In genomic region chr15:9124856-9125255, GRCm38 (mm10) we compare ENCODE assay signal across 29 mouse cellular contexts. TPM values are rescaled to one million over a fixed set of nuclear protein-coding genes. Genes with fewer than 3 reads are reported as not detected.
DNase-seq lines count a peak whose midpoint lies in the region; ATAC-seq and TF ChIP-seq lines count a peak whose summit lies in the region.
"Had no signal": no experiment of that assay in that cellular context is flagged by ENCODE, and none has a peak within 500 bp of the region (broad histone marks: within the 10 kb centered on the region; RNA-seq: fewer than 3 reads in every experiment).

No protein-coding gene starts in this region.

- peaks cover 37% of the 10 kb centered on the region for H3K36me3 ChIP-seq in liver, embryonic 11.5 days (ENCODE audit: control insufficient read depth, insufficient read depth, low read length)
- peaks cover 94% of the 10 kb centered on the region for H3K36me3 ChIP-seq in E14TG2a.4 (ENCODE audit: insufficient read depth, low read length)
- H3K36me3 ChIP-seq in stomach, postnatal 0 days (ENCODE audit: control insufficient read depth, insufficient read depth, low read length): no peaks in the 10 kb centered on the region; the same call in 1 of the 2 replicates

- H3K4me1 ChIP-seq in liver, embryonic 11.5 days (replicated peaks; ENCODE audit: control insufficient read depth, insufficient read depth, low read length): peaks cover 3% of the 10 kb centered on the region; the same call in 1 of the 2 replicates
- H3K4me1 ChIP-seq in E14TG2a.4 (replicated peaks; ENCODE audit: low read depth, low read length): peaks cover 53% of the 10 kb centered on the region
- H3K4me1 ChIP-seq in stomach, postnatal 0 days (replicated peaks; ENCODE audit: control insufficient read depth, insufficient read depth): no peaks in the 10 kb centered on the region
- H3K4me1 ChIP-seq: embryonic facial prominence, embryonic 13.5 days; embryonic facial prominence, embryonic 15.5 days; forebrain, embryonic 10.5 days; forebrain, embryonic 12.5 days had no signal

- H3K9ac ChIP-seq in liver, embryonic 11.5 days (ENCODE audit: low read depth, low read length): no peak overlapping the region
- no peak overlapping the region for H3K9ac ChIP-seq in stomach, postnatal 0 days (ENCODE audit: low read length)
- H3K9ac ChIP-seq: embryonic facial prominence, embryonic 13.5 days; embryonic facial prominence, embryonic 15.5 days; forebrain, embryonic 12.5 days had no signal

- TF ChIP-seq CTCF in E14TG2a.4 (conservative IDR thresholded peaks at IDR 0.05; ENCODE audit: low read length): no peak
- no peak for TF ChIP-seq CTCF in stomach, postnatal 0 days (IDR thresholded peaks at IDR 0.05; ENCODE audit: low read depth)

- no peaks in the 10 kb centered on the region for H3K27me3 ChIP-seq in liver, embryonic 11.5 days (replicated peaks; ENCODE audit: control insufficient read depth, insufficient read depth, low read length)
- no peaks in the 10 kb centered on the region for H3K27me3 ChIP-seq in E14TG2a.4 (ENCODE audit: insufficient read depth, low read length)
- H3K27me3 ChIP-seq in stomach, postnatal 0 days (ENCODE audit: control insufficient read depth, insufficient read depth, low read length): no peaks in the 10 kb centered on the region
- H3K27me3 ChIP-seq: CH12.LX; embryonic facial prominence, embryonic 13.5 days; embryonic facial prominence, embryonic 15.5 days; forebrain, embryonic 12.5 days; Patski had no signal

- WGBS in liver, embryonic 11.5 days: 94% methylated on average over 21 of the region's 21 CpGs
- 91% methylated on average over 21 of the region's 21 CpGs for whole genome bisulfite sequencing in stomach, postnatal 0 days

- no peaks in the 10 kb centered on the region for H3K9me3 ChIP-seq in liver, embryonic 11.5 days (ENCODE audit: control insufficient read depth, low read length)
- no peaks in the 10 kb centered on the region for H3K9me3 ChIP-seq in E14TG2a.4 (ENCODE audit: low read length)
- no peaks in the 10 kb centered on the region for H3K9me3 ChIP-seq in stomach, postnatal 0 days (ENCODE audit: control insufficient read depth, low read length)
- H3K9me3 ChIP-seq: embryonic facial prominence, embryonic 13.5 days; embryonic facial prominence, embryonic 15.5 days; forebrain, embryonic 10.5 days; forebrain, embryonic 12.5 days; G1E had no signal

- H3K4me2 ChIP-seq in liver, embryonic 11.5 days: no peak overlapping the region
- no peak overlapping the region for H3K4me2 ChIP-seq in stomach, postnatal 0 days (replicated peaks; ENCODE audit: low read depth)
- H3K4me2 ChIP-seq: embryonic facial prominence, embryonic 13.5 days; embryonic facial prominence, embryonic 15.5 days; forebrain, embryonic 12.5 days had no signal

- H3K27ac ChIP-seq in liver, embryonic 11.5 days (ENCODE audit: low read depth, low read length): no peak overlapping the region
- peak overlapping the region; percentile 53; the same call in 1 of the 2 replicates for H3K27ac ChIP-seq in stomach, postnatal 0 days (replicated peaks)
- H3K27ac ChIP-seq: embryonic facial prominence, embryonic 13.5 days; embryonic facial prominence, embryonic 15.5 days; forebrain, embryonic 10.5 days; forebrain, embryonic 12.5 days had no signal

- ATAC-seq in liver, embryonic 11.5 days (replicated peaks; ENCODE audit: low FRiP score): no peak
- no peak for ATAC-seq in stomach, postnatal 0 days (ENCODE audit: low FRiP score, low TSS enrichment)
- ATAC-seq in activated CD4-positive, CD25-positive, alpha-beta regulatory T cell, adult 4 months: no peak
- ATAC-seq: CD4-positive, CD25-positive, alpha-beta regulatory T cell, adult 4 months; forebrain, embryonic 14.5 days; forebrain, embryonic 16.5 days; Patski had no signal

- peak; percentile 78 for DNase-seq in heart, adult 11 months
- DNase-seq in heart, postnatal 4 days: no peak
- DNase-seq in liver, embryonic 11.5 days (ENCODE audit: low spot score): peak; percentile 7
- DNase-seq in liver: no peak
- DNase-seq in stomach, postnatal 0 days (ENCODE audit: low spot score): no peak
- DNase-seq: adrenal gland, adult 2 months; adrenal gland, postnatal 10 days; adrenal gland, postnatal 25 days; B cell, adult 2 months; cerebellum, adult 11 months; cerebellum, adult 18-20 months; cerebellum, adult 8-10 months; cerebellum, adult 9-11 months; cerebellum, postnatal 14 days; cerebellum, postnatal 36 days; embryo, embryonic 11 days had no signal

- TF ChIP-seq EP300 in stomach, postnatal 0 days (optimal IDR thresholded peaks at IDR 0.05): no peak

- no peak overlapping the region for H3K4me3 ChIP-seq in liver, embryonic 11.5 days (ENCODE audit: low read depth, low read length)
- 0 out of 2 replicates have a peak overlapping the region, but pooled peaks have one; percentile 20 for H3K4me3 ChIP-seq in E14TG2a.4 (replicated peaks; ENCODE audit: low read length)
- H3K4me3 ChIP-seq in stomach, postnatal 0 days (ENCODE audit: low read depth, low read length): no peak overlapping the region
- H3K4me3 ChIP-seq: embryonic facial prominence, embryonic 13.5 days; embryonic facial prominence, embryonic 15.5 days; erythroblast, embryonic 14.5 days; forebrain, embryonic 10.5 days; forebrain, embryonic 12.5 days had no signal

RNA-seq across cellular contexts. Expression of gene Lmbrd2, which starts 15.5 kb away (rescaled TPM):
- 10 to 100 TPM; 17.4 to 18.0 TPM for total RNA-seq in heart, postnatal 4 days (2021)
- polyA plus RNA-seq in liver, embryonic 11.5 days (2014; fragmentation: Nextera tagmentation; extraction: Ambion mirVana): 2.9 and 4.6 TPM in 2 replicates
- 2.7 and 3.1 TPM in 2 replicates for polyA plus RNA-seq in stomach, postnatal 0 days (2015; fragmentation: Nextera tagmentation; extraction: Ambion mirVana)
- polyA plus RNA-seq in activated CD4-positive, CD25-positive, alpha-beta regulatory T cell, adult 4 months (2017; shearing (Covaris generic)): 1 to 10 TPM; 3.0 to 3.6 TPM

RNA-seq across cellular contexts. Expression of gene Skp2, which starts 30.4 kb away (rescaled TPM):
- 1 to 10 TPM; 9.3 to 9.9 TPM for total RNA-seq in heart, postnatal 4 days (2021)
- 73.8 and 81.1 TPM in 2 replicates for polyA plus RNA-seq in liver, embryonic 11.5 days (2014; fragmentation: Nextera tagmentation; extraction: Ambion mirVana)
- 8.6 and 9.7 TPM in 2 replicates for polyA plus RNA-seq in stomach, postnatal 0 days (2015; fragmentation: Nextera tagmentation; extraction: Ambion mirVana)
- 1 to 10 TPM; 5.9 to 6.0 TPM for polyA plus RNA-seq in activated CD4-positive, CD25-positive, alpha-beta regulatory T cell, adult 4 months (2017; shearing (Covaris generic))

RNA-seq across cellular contexts. Expression of gene Nadk2, which starts 53.8 kb away (rescaled TPM):
- 10 to 100 TPM; 48.8 to 50.5 TPM for total RNA-seq in heart, postnatal 4 days (2021)
- 122 and 148 TPM in 2 replicates for polyA plus RNA-seq in liver, embryonic 11.5 days (2014; fragmentation: Nextera tagmentation; extraction: Ambion mirVana)
- polyA plus RNA-seq in stomach, postnatal 0 days (2015; fragmentation: Nextera tagmentation; extraction: Ambion mirVana): 13.3 and 13.7 TPM in 2 replicates
- 1 to 10 TPM; 3.3 to 7.0 TPM for polyA plus RNA-seq in activated CD4-positive, CD25-positive, alpha-beta regulatory T cell, adult 4 months (2017; shearing (Covaris generic))

Comparison
In these comparisons a context has a peak if more than half of its experiments do, and no peak if none do; other contexts are left out.
1. DNase-seq: peak in heart, adult 11 months (single experiment) and liver, embryonic 11.5 days (single experiment); none in heart, postnatal 4 days (single experiment), liver (single experiment) and stomach, postnatal 0 days (single experiment).